Mouse (Mus musculus) hindbrain, embryonic 14.5 days (tissue): ENCODE data around the gene Rap1gds1. TPM values are rescaled to one million over a fixed set of nuclear protein-coding genes. Genes with fewer than 3 reads are reported as not detected.

Source experiments
- ATAC-seq: fragments of 200-750 bp; cut with Nextera tagmentation; 2 replicates; pipeline ENCODE4 v1.8.0; 2017; ENCODE audit warnings: moderate number of reproducible peaks, mild to moderate bottlenecking, moderate TSS enrichment, moderate library complexity; ENCODE audit not compliant: low FRiP score
- DNase-seq: peaks from one replicate; pipeline ENCODE4 v3.0.0-alpha.2; 2015; ENCODE audit warnings: low spot score
- H3K27ac ChIP-seq: fragments of 300-500 bp; sonication (generic); 2 replicates; pipeline ENCODE4 v1.5.1; 2014; ENCODE audit warnings: mild to moderate bottlenecking, moderate library complexity
- H3K27me3 ChIP-seq: fragments of 300-500 bp; sonication (generic); 2 replicates; pipeline ENCODE4 v1.6.1; 2014; ENCODE audit warnings: mild to moderate bottlenecking, low read length, mixed read lengths; ENCODE audit not compliant: control insufficient read depth, insufficient read depth
- H3K36me3 ChIP-seq: fragments of 300-500 bp; sonication (generic); replicated peaks from 2 replicates; pipeline ENCODE4 v1.6.1; 2014; ENCODE audit not compliant: control insufficient read depth, insufficient read depth
- H3K4me1 ChIP-seq: fragments of 300-500 bp; sonication (generic); replicated peaks from 2 replicates; pipeline ENCODE4 v1.6.1; 2014; ENCODE audit warnings: antibody characterized with exemption, low read length, mixed read lengths; ENCODE audit not compliant: control insufficient read depth, insufficient read depth
- H3K4me2 ChIP-seq: fragments of 300-500 bp; sonication (generic); replicated peaks from 2 replicates; pipeline ENCODE4 v1.6.1; 2014; ENCODE audit warnings: mild to moderate bottlenecking, moderate library complexity
- H3K4me3 ChIP-seq: fragments of 300-500 bp; sonication (generic); replicated peaks from 2 replicates; pipeline ENCODE4 v1.5.1; 2014; ENCODE audit warnings: mild to moderate bottlenecking, low read length
- H3K9ac ChIP-seq: fragments of 300-500 bp; sonication (generic); 2 replicates; pipeline ENCODE4 v1.6.1; 2014
- H3K9me3 ChIP-seq: fragments of 300-500 bp; sonication (generic); 2 replicates; pipeline ENCODE4 v1.6.1; 2016; ENCODE audit warnings: low read length; ENCODE audit not compliant: control insufficient read depth
- WGBS: fragments of 180-500 bp; shearing (Covaris S2); extraction: QIAGEN DNeasy Blood & Tissue Kit; methylation state at CpG from one replicate; pipeline ENCODE4 v1.1.7; 2014; 5-methylcytosine and 5-hydroxymethylcytosine counted together
- polyA plus RNA-seq: library from polyadenylated mRNA; unstranded; fragments of >200 nt; fragmentation: Nextera tagmentation; extraction: Ambion mirVana; gene quantifications from 2 replicates; pipeline ENCODE4 v1.2.1, GENCODE M21; 2014

Gene Rap1gds1
- 93.7 and 109 TPM in 2 replicates for polyA plus RNA-seq

DNA sequence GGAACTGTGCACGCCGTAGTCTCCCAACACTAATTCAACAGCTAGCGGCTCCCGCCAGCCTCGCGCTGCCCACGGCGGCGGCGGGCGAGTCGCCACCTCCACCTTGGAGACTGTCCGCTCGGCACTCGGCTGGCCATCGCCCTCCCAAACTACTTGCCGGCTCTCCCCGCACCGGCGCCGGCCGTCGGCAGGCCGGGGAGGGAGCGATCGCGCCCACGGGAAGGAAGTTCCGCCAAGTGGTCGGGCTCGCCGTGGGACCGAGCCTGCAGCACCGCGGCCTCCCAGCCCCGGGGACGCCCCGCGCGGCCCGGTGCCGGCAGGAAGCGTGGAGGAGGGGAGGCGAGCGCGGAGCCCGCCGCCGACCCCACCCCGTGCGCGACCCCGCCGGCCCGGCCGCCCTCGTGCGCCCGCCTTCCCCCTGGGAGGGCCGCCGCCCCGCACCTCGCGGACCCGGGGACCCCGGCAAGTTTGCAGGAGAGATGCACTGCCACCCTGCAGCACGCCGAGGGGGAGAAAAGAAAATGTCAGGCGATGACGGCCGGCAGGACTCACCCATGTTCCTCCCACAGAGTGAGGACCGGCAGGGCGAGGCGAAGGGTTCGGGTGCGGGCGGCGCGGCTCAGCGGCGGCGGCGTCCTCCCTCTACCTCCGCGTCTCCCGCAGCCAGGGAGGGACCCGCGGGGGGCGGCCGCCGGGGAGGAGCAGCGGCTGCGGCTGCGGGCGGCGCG lies at the start of gene Rap1gds1:
Gene Rap1gds1 (minus strand): TSS at position 718 of the 728 bp plus-strand sequence.
- DNase-seq (no peak), ATAC-seq (peak; percentile 61)
- no peaks in the 10 kb centered on the region for H3K27me3 ChIP-seq
- H3K27ac ChIP-seq, result peak within 1 kb of the TSS; percentile 97
- under 1% methylated on average over 65 of the region's 97 CpGs for WGBS
- H3K4me3 ChIP-seq, result peak within 1 kb of the TSS; percentile 96
- peaks cover 11% of the 10 kb centered on the region; the same call in 1 of the 2 replicates for H3K4me1 ChIP-seq
- 0 out of 2 replicates have a peak, but pooled peaks cover 3% of the 10 kb centered on the region for H3K9me3 ChIP-seq
- H3K4me2 ChIP-seq, result peak within 1 kb of the TSS; percentile 86
- peak within 1 kb of the TSS; percentile 95 for H3K9ac ChIP-seq
- H3K36me3 ChIP-seq, result no peaks in the 10 kb centered on the region

DNA sequence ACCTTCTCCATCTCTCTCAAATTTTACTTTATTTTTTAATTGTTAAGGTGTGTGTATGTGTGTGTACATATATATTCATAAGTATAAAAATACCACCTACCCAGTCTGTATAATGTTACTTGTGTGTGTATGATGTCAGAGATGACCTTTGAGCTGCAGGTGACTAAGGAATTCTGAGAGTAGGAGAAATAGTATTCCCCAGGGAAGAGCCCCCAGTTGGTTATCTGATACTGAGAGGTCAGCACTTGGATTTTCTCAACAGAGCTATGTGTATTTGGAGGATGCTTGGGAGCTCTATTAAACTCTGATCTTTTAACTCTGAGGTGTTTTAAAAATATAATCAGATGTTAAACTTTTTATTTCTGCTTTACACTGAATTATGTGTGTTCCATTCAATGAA lies 43.4 kb upstream of the Rap1gds1 start:
- no peak overlapping the region for H3K4me2 ChIP-seq
- H3K36me3 ChIP-seq, result no peaks in the 10 kb centered on the region
- no peak overlapping the region for H3K27ac ChIP-seq
- no peak overlapping the region for H3K4me3 ChIP-seq
- no peaks in the 10 kb centered on the region for H3K27me3 ChIP-seq
- H3K9ac ChIP-seq, result no peak overlapping the region
- DNase-seq (no peak), ATAC-seq (no peak)
- no peaks in the 10 kb centered on the region for H3K9me3 ChIP-seq
- no peaks in the 10 kb centered on the region for H3K4me1 ChIP-seq

DNA sequence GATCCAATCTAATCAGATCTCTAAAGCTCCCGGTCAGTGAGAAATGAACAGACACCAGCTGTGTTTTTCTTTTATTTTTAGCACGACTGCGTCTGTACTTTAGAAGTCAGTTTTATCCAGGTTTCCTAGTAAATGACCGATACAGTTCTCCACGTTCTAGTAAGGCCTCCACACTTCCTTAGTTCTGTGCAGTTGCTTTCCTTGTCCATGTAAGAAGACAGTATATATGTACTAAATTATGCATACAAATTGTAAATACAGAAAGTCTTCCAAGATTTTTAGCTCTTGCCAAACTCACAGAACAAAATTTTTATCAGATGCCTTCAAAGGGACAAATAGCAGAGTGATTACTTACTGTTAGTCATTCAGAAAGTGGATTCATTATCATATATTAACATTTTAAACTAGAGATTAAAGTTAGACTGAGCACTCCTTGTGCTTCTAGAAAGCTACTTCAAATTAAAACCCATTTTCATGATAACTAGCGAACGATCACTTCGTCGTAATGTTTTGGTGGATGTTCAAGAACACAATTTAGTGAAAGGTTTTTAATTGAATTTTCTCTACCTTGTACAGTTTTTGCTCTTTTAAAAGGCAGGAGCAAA lies 41.8 kb upstream of the Rap1gds1 start:
- 77% methylated on average over 9 of the region's 9 CpGs for WGBS
- H3K9me3 ChIP-seq, result no peaks in the 10 kb centered on the region
- DNase-seq, result no peak
- H3K36me3 ChIP-seq, result no peaks in the 10 kb centered on the region
- H3K4me3 ChIP-seq, result no peak overlapping the region
- no peak overlapping the region for H3K27ac ChIP-seq
- no peak for ATAC-seq
- H3K4me1 ChIP-seq, result no peaks in the 10 kb centered on the region
- no peak overlapping the region for H3K4me2 ChIP-seq
- no peaks in the 10 kb centered on the region for H3K27me3 ChIP-seq
- no peak overlapping the region for H3K9ac ChIP-seq

DNA sequence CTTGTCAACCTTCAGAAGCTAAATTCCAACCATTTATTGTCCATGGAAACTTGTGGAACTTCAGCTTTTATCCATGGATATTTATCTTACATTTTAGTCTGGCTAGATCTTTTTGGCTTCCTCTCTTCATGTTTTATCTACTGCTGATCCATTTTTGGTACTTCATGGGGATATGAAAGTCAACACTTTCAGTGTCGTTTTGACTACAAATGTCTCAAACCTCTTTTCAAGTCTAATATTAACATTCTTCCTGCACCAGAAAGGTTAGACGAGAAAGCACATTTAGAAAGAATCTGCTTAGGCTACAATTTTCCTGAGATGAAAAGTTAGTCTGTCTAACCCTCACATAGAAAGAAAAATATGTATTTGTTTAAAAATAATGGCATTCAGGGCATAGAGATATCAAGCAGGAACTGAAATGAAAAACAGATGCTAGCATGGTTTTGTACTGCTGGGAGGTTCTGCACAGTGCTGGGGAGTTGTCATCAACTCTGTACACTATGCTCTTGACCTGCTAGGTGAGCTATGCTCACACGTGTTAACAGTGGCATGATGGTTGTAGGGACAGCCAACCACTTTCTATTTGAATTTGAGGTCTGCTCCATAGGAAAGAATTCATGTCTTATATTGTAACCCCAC lies 37.5 kb upstream of the Rap1gds1 start:
- WGBS, result 90% methylated on average over 3 of the region's 3 CpGs
- H3K4me3 ChIP-seq, result no peak overlapping the region
- no peaks in the 10 kb centered on the region for H3K4me1 ChIP-seq
- DNase-seq (no peak), ATAC-seq (no peak)
- H3K4me2 ChIP-seq, result no peak overlapping the region
- H3K9me3 ChIP-seq, result no peaks in the 10 kb centered on the region
- H3K27me3 ChIP-seq, result no peaks in the 10 kb centered on the region
- H3K36me3 ChIP-seq, result no peaks in the 10 kb centered on the region
- no peak overlapping the region for H3K27ac ChIP-seq
- no peak overlapping the region for H3K9ac ChIP-seq

DNA sequence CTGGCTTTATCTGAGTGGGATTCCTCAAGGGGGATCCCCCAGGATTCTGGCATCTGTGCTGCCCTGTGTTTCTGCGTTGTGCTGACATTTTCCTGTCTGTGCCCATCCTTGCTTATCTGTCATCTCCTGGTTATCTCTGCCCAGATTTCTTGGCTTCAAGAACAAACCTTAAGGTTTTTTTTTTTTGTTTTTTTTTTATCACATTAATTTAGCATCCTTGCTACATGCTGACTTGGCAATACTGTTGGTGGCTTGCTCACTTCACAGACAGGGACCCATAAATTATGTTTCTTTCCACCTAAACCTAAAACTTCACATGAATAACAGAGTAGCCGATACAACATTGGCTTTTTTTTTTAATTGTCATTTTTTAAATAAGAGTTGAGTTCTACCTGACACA lies 36.9 kb upstream of the Rap1gds1 start:
- no peaks in the 10 kb centered on the region for H3K4me1 ChIP-seq
- no peaks in the 10 kb centered on the region for H3K36me3 ChIP-seq
- ATAC-seq (no peak), DNase-seq (no peak)
- H3K27me3 ChIP-seq, result no peaks in the 10 kb centered on the region
- no peak overlapping the region for H3K9ac ChIP-seq
- 82% methylated on average over 2 of the region's 2 CpGs for WGBS
- no peak overlapping the region for H3K27ac ChIP-seq
- H3K9me3 ChIP-seq, result no peaks in the 10 kb centered on the region
- no peak overlapping the region for H3K4me3 ChIP-seq
- no peak overlapping the region for H3K4me2 ChIP-seq

DNA sequence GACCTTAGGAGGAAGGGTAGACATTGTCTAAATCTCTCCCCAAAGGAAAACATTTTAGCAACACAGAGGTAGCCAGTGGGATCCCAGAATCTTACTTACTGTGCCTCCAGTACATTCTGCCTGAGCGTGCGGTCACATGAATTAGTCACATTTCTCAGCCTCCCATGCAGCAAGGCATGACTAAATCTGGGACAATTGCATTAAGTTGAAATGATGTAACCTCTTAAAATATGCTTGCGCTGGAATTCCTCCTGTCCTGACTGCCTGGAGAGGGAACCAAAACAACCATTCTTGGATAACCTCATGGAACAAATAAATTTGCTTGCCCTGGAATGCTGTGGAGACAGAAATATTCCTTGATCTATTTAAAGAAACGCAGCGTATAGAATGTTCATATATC lies 33.2 kb upstream of the Rap1gds1 start:
- H3K4me3 ChIP-seq, result no peak overlapping the region
- DNase-seq (no peak), ATAC-seq (no peak)
- H3K4me1 ChIP-seq, result no peaks in the 10 kb centered on the region
- H3K9me3 ChIP-seq, result no peaks in the 10 kb centered on the region
- H3K36me3 ChIP-seq, result no peaks in the 10 kb centered on the region
- H3K27ac ChIP-seq, result no peak overlapping the region
- no peaks in the 10 kb centered on the region for H3K27me3 ChIP-seq
- 87% methylated on average over 5 of the region's 5 CpGs for WGBS
- H3K9ac ChIP-seq, result no peak overlapping the region
- no peak overlapping the region for H3K4me2 ChIP-seq

DNA sequence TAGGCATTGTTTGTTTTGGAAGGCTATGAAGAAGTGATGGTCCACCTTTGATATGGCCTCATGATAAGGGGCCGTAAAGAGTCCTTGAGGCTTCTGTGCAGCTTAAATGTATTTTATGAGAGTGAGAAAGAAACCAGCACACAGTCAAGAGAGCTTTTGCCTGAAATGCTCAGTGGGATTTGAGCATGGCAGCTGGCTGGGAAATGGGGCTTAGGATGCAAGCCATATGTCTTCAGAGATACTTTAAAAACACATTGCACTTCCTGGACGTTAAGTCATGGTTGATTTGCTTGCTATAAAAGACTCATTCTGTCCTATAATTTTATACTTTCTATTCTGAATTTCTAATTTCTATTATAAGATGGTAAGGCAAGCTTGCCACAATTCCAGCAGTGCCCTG lies 28.9 kb upstream of the Rap1gds1 start:
- Histone ChIP-seq H3K36me3 (no peaks in the 10 kb centered on the region), H3K27me3 (no peaks in the 10 kb centered on the region), H3K9me3 (no peaks in the 10 kb centered on the region), H3K27ac (no peak overlapping the region), H3K4me1 (no peaks in the 10 kb centered on the region), H3K4me3 (no peak overlapping the region), H3K4me2 (no peak overlapping the region), H3K9ac (no peak overlapping the region)
- ATAC-seq (no peak), DNase-seq (no peak)
- 57% methylated on average over 2 of the region's 2 CpGs for WGBS

DNA sequence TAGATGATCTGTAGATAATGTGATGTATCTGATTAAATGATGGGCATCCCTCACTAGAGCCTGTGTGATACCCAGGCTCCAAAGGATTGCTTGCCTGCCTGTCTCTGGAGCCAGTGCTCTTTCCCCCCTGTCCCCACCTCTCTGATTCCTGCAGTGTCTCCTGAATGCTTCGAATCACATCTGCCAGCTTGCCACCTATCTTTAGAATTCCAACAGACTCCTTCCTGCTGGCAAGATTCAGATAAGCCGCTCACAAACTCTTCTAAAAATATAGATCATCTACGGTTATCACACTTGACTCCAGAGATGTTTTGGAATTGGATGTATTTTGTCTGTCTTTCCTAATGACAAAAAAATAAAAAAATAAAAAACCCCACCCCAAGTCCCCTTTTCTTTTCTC lies 28.3 kb upstream of the Rap1gds1 start:
- DNase-seq (no peak), ATAC-seq (no peak)
- 82% methylated on average over 3 of the region's 3 CpGs for WGBS
- H3K4me1 ChIP-seq, result no peaks in the 10 kb centered on the region
- H3K27ac ChIP-seq, result no peak overlapping the region
- H3K27me3 ChIP-seq, result no peaks in the 10 kb centered on the region
- no peak overlapping the region for H3K4me2 ChIP-seq
- H3K36me3 ChIP-seq, result no peaks in the 10 kb centered on the region
- no peak overlapping the region for H3K4me3 ChIP-seq
- no peaks in the 10 kb centered on the region for H3K9me3 ChIP-seq
- no peak overlapping the region for H3K9ac ChIP-seq

DNA sequence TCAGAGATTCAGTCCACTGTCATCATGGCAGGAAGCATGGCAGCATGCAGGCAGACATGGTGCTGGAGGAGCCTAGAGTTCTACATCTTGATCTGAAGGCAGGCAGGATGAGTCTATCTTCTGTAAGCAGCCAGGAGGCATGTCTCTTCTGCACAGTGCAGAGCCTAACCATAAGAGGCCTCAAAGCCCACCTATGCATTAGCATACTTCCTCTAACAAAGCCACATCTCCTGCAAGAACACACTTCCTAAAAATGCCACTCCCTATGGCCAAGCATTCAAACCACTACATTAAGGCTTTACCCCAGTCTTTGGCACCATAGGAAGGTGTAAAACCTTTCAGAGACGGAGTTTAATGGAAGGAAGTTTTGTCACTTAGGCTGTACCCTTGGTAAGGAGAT lies 26.9 kb upstream of the Rap1gds1 start:
- H3K36me3 ChIP-seq, result no peaks in the 10 kb centered on the region
- no peak overlapping the region for H3K4me3 ChIP-seq
- H3K9ac ChIP-seq, result no peak overlapping the region
- no peak overlapping the region for H3K4me2 ChIP-seq
- H3K27ac ChIP-seq, result no peak overlapping the region
- 84% methylated on average over 1 of the region's 1 CpGs for WGBS
- H3K27me3 ChIP-seq, result no peaks in the 10 kb centered on the region
- H3K4me1 ChIP-seq, result no peaks in the 10 kb centered on the region
- no peak for ATAC-seq
- no peak for DNase-seq
- H3K9me3 ChIP-seq, result no peaks in the 10 kb centered on the region
